Mouse (Mus musculus) megakaryocyte progenitor cell, adult 5-6 weeks (primary cell): ENCODE results near the gene Slc22a13. TPM values are rescaled to one million over a fixed set of nuclear protein-coding genes. Genes with fewer than 3 reads are reported as not detected.
"Not testable (repeated sequence)": the region's sequence is repeated elsewhere in the genome, so short reads cannot be mapped to it uniquely, and the experiment has no call there.

ENCODE experiments used
- ATAC-seq: replicated peaks from 2 replicates; pipeline ENCODE4 v1.8.0; 2016; ENCODE audit warnings: mild to moderate bottlenecking, moderate TSS enrichment, inconsistent platforms; ENCODE audit not compliant: poor library complexity
- total RNA-seq, 2 experiments: library from RNA; stranded (forward) in 1 of 2; stranded (reverse) in 1 of 2; fragments of 157-497, 149-512 nt in 1 of 2; fragments of 200-1000 nt in 1 of 2; gene quantifications; 2 replicates each; pipeline versions ENCODE4 v1.2.3 to v1.2.4; 2015 to 2017

The Slc22a13 gene
- total RNA-seq (2015) (not detected in 2 replicates), total RNA-seq (2017) (not detected in 2 replicates)

DNA sequence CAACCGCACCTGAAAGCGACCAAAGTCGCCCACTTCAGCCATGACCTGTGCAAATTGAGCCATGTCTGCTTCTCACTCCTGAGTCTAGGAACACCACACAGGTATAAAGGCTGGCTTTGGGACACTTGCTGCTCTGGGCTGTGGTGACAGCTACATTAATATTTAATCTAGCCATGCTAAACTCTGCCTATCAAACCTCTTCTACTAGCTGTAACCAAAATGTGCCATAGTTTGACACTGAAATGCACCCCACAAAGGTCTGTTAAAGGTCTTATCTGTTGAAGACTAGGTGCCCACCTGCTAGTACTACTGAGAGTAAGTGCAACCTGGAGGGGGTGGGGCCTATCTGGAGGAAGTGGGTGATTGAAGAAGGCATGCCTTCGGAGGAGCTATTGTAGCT is at the start of gene Slc22a13:
TSS of gene Slc22a13 (minus strand) at position 101 of the 400 bp plus-strand sequence.
- ATAC-seq: no peak

DNA sequence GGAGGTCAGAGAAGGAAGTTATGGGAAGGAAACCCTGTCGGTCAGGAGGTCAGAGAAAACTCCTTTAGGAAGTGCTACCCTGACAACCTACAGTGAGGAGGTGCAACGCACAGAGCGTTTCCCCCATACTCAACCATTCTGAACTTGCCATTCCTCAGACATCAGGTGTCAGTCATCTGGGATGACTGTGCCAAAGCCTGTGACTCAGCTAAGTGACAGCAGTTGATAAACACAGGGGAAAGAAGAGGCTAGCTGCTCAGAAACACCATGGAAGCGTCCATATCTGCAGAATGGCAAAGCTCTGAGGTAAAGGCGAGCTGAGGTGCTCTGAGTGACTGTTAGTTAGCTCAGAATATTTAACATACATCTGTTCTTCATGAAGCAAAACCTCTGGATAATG is 49.2 kb upstream of the Slc22a13 start:
- ATAC-seq: no peak

DNA sequence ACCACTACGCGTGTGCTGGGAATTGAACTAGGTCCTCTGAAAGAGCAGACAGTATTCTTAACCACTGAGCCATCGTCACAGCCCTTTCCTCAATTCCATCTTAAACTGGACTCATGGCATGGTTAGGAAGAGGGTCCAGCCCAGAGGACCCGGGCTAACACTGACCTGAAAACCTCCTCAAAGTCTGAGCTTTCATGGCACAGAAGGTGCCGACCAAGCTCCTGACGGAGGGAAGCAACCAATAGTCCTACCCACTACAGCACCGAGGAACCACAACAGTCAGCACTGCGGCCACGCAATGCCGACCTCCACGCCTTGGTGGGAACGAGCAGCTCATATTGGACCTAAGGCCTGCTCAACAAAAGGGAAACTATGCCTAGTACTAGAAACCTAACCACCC is 47.3 kb upstream of the Slc22a13 start:
- no peak for ATAC-seq

DNA sequence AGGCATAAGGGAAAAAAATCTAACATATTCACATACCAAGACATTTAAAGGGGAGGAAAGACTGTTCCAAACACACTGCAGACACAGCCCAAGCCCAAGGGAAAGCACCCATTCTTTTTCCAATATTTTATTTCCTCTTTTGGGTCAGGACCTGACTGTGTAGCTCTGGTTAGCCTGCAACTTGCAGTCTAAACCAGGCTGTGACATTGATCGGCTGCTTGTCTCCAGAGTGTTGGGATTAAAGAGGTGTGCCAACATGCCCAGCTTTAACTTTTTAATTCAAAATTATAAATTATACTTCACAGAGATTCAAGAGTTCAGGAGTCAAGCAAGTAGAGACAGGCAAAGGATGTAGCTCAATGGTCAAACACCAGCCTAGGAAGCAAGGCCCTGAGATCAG is 46.2 kb upstream of the Slc22a13 start:
- ATAC-seq: no peak

DNA sequence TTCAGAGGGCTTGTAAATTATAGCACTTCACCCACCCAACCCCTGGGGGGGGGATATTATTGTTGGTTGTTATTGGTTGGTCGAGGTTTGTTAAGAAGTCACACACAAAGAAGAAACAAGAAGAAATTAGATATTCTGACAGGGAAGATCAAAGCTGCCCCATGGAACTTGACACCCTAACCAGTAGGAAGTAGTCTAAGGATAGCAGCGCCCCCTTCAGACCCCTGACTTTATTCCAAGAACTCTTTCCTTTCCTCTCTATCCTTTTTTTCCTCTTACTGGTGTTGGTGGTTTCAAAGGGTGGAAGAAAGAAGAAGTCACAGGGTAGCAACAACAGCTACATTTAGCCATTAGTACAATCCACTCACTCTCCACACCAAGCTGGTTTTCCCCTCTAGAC is 45.3 kb upstream of the Slc22a13 start:
- ATAC-seq: no peak

DNA sequence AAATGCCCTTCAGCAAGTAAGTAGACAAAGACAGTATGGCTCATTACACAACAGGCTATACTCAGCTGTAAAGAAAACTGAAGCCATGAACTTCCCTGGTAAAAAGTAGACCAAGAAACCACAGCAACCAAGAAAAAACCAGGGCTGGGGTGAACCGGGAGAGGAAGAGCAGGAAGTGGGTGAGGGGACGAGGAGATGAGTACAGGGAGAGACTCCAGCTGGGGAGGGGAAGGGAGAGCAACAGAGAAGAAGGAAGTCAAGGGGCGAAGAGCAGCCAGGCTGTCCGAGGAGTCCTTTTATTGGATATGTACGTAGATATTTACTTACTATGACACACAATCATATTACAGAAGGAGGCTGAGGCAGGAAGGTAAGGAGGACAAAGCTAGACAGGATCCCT is 39.1 kb upstream of the Slc22a13 start:
- peak; percentile 82 for ATAC-seq

- ATAC-seq: no peak
These were observed 37.9 kb upstream of the Slc22a13 start for GRCm38 (mm10) chr9:119246826-119247225.

DNA sequence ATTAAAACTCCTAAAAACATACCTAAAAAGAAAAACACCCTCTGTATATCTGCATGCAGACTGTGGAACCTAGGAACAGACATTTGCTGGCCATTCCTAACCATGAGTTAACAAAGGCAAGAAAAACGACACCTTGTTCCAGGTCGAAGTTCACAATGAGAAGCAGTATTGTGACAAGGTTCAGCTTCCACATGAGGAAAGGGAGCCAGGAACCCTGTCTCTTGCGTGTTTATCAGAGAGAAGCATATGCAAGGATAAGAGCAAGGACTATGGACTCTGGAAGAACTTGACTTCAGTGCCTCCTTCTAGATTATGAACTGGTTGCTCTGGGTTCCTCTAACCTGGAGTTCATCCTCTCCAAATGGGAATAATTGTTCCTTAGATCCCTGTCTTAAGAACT is 35.1 kb upstream of the Slc22a13 start:
- ATAC-seq: no peak

DNA sequence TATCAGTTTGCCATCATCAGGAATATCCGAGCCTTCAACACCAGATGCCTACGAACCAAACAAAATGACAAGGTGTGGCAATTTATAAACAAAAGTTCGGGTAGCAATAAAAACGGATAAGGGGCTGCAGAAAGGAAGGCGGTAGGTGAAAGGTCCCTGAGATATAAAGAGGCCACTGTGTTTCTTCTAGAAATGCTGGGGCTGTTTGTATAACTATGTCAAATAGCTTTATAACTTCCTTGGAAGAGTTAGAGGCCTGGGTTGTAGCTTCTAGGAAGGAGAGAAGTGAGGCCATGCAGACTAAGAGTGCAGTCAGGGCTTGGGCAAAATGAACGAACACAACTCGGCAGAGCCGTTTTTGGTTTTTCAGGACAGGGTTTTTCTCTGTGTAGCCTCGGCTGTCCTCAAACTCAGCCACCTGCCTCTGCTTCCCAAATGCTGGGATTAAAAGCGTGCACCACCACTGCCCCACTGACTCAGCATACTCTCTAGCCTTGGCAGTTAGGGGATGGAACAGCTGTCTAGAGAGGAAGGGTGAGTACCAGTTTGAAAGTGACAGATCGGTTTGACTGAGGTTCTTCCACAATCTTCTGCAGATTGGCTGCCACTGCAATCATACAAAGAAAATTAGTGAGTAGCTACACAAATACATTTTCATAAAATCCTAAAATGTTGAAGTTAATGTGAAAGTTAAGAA is 32.4 kb upstream of the Slc22a13 start:
- no peak for ATAC-seq

DNA sequence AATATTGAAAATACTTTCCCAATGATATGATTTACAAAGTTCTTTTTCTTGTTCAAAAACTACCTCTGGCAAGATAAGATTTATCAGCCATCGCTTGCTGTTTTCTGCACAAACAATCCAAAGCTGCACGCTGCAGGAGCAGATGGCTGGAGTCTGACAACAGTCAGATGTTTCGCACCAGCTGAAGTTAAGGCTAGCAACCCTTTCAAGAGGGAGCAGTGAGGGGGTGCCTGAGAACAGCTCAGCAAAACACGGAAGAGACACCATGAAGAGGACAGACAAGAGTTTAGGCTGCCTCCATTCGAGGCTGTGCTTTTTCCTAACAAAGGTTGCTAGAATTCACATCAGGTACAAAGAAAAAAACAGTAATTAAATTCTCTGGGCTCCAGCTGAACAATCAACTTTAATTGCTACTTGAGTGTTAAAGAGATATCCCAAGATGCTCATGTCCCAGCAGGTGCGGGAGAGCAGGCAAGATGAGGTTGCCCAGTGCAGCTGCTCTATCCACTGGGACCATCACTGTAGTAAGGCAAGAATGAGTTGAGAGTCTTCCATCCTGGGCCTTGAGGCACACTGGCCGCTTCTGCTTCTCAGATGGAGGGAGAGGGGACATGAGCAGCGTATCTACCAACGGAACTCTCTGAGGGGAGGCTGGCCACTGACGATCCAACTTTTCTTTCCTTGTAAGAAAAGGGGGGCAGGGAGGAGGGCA is 31.5 kb upstream of the Slc22a13 start:
- no peak for ATAC-seq

GRCm38 (mm10) chr9:119239274-119239673 is 30.4 kb upstream of the Slc22a13 start:
- no peak for ATAC-seq

DNA sequence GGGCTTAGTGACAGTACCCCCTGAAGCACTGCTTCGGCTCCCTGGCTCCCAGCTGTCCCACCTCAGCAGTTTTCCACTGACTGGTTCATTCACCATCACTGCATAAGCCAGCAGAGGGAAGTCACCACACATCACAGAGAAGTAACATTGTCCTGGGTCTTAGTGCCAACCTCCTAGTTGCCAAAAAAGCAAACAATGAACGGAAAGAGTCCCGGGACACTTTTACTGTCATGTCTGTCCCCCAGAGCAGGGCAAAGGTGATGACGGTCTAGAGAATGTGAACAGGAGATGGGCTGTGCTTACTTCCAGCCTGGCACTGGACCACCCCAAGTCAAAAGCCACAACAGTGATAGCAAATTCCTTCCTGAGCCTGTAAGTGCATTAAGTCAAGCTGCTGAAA is 29.9 kb upstream of the Slc22a13 start:
- ATAC-seq: no peak

GRCm38 (mm10) chr9:119231552-119231951 is 22.7 kb upstream of the Slc22a13 start:
- ATAC-seq: no peak

DNA sequence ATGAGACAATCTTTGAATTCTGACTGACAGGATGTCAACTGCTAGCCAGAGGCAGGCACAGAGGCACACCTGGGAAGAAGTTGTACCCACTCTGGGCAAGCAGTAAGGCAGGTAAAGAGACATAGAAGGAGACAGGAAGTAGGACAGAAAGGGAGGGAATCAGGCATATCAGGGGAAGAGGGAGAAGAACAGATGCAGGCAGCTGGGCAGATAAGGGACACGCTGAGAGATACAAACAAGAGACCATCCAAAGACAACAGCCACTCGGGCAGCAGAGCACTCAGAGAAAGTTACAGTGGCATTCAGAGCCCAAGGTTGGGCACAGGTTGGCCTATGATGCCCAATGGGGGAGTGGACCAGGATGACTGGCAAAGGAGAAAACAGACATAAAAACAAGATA is 21.9 kb upstream of the Slc22a13 start:
- ATAC-seq: 0 out of 2 replicates have a peak, but pooled peaks have one; percentile 34

GRCm38 (mm10) chr9:119220249-119220648 is 11.4 kb upstream of the Slc22a13 start:
- ATAC-seq: no peak; the same call in 1 of the 2 replicates

GRCm38 (mm10) chr9:119219667-119220066 is 10.8 kb upstream of the Slc22a13 start:
- no peak for ATAC-seq

- not testable (repeated sequence) for ATAC-seq
These were observed 6.4 kb upstream of the Slc22a13 start for GRCm38 (mm10) chr9:119215341-119215740.

GRCm38 (mm10) chr9:119214601-119215000 is 5.7 kb upstream of the Slc22a13 start:
- no peak for ATAC-seq

DNA sequence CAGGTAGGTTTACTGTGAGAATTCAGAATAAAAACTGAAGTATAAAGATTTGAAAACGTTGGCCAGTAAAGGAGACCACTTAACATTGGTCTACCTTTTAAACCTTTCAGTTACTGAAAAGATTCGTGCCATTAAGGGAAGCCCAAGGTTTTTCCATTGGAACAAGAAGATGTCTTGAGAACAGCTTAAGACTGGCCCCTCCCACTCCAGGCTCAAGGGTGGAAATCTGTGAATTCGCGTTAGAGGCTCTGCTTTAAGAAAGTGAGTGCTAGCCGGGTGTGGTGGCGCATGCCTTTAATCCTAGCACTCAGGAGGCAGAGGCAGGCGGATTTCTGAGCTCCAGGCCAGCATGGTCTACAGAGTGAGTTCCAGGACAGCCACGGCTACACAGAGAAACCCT is 4.1 kb upstream of the Slc22a13 start:
- no peak for ATAC-seq

DNA sequence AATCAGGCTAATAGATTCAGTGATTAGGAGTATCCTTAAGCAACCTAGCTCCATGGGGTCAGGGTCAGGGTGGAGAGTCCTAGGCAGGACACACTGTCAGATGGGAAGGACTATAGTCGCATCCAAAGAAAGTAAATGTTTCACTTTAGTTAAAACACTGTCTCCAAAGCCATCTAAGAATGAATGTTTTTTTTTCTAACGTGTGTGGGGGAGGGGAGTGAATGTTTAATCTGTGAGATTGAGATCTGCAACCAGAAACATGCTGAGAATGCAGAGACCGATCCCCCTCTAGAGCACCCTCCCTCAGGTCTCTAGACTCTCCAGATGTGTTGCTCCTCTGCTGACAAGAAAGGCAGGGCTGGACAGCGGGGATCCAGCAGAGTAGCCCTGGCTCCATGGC is 1.8 kb downstream of the Slc22a13 start:
- no peak for ATAC-seq

- ATAC-seq: no peak
These were observed 2.2 kb downstream of the Slc22a13 start for GRCm38 (mm10) chr9:119206666-119207065.

GRCm38 (mm10) chr9:119205756-119206155 is 3.1 kb downstream of the Slc22a13 start:
- ATAC-seq: no peak
